Mouse (Mus musculus) bone marrow macrophage, adult 2 months (primary cell): ENCODE measurements at regions not wholly inside any gene's neighbourhood (a gene's known extent, or its start where the extent isn't known, plus 50 kb on each side); places are given as distances from the start of the nearest gene placed in this dataset.

Source experiments
- CTCF ChIP-seq: IDR thresholded peaks from 2 replicates; pipeline ENCODE4 v1.5.1; 2012; ENCODE audit warnings: low read depth, mild to moderate bottlenecking, low read length, moderate library complexity
- POLR2A ChIP-seq: IDR thresholded peaks from 2 replicates; pipeline ENCODE4 v1.6.1; 2012; ENCODE audit warnings: mild to moderate bottlenecking, low read depth, low read length, borderline replicate concordance

GRCm38 (mm10) chr1:35362836-35363235 lies 513.1 kb downstream of the Plekhb2 start:
- TF ChIP-seq CTCF: no peak
- TF ChIP-seq POLR2A: no peak
